Mouse (Mus musculus): Measurements from ENCODE around the gene Sspo. TPM values are rescaled to one million over a fixed set of nuclear protein-coding genes. Genes with fewer than 3 reads are reported as not detected.

Sspo gene
- total RNA-seq, 1 experiment, result 0.27 TPM

DNA sequence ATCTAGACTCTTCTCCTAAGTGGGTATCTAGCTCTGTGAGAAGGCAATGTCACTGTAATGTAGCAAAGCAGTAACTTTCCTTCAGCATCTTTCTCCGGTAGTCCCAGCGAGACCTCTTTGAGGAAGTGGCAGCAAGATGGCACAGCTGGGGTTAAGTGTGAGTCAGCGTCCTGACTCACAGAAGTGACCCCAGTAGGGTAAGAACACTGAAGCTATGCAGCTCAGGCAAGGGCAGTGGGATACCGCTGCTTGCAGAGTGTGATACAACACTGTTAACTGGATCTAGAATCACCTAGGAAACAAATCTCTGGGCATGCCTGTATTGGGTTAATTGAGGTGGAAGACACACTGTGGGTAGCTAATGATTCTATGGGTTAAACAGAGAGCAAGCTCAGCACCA, 88.1 kb downstream of the Sspo start:
- H3K9ac ChIP-seq (ENCODE audit: insufficient read depth, low read depth, low read length, poor library complexity, severe bottlenecking), result no peak overlapping the region
- H3K36me3 ChIP-seq (ENCODE audit: control insufficient read depth, insufficient read depth, low read length, poor library complexity, severe bottlenecking), result 0 out of 2 replicates have a peak, but pooled peaks cover 2% of the 10 kb centered on the region
- DNase-seq (ENCODE audit: low read depth, low spot score), result no peak
- no peak overlapping the region for H3K27ac ChIP-seq (ENCODE audit: insufficient read depth, low read depth, low read length, poor library complexity, severe bottlenecking)
- H3K9me3 ChIP-seq (ENCODE audit: control insufficient read depth, insufficient read depth, low read depth, low read length), result no peaks in the 10 kb centered on the region
- no peak for TF ChIP-seq MAFK (IDR thresholded peaks at IDR 0.05; ENCODE audit: insufficient read depth, low read depth, low read length)
- TF ChIP-seq ZNF384 (IDR thresholded peaks at IDR 0.05; ENCODE audit: low read depth, low read length), result no peak
- no peak for TF ChIP-seq ZC3H11A (IDR thresholded peaks at IDR 0.05; ENCODE audit: borderline replicate concordance, low read depth, low read length)
- no peak for TF ChIP-seq HCFC1 (IDR thresholded peaks at IDR 0.05; ENCODE audit: borderline replicate concordance, insufficient read depth, low read length)
- no peak for TF ChIP-seq CHD2 (IDR thresholded peaks at IDR 0.05; ENCODE audit: low read depth, low read length)
- in situ Hi-C loops (cut with MboI; ENCODE audit: low sequenced_read_pairs in 2 of 2, unreplicated experiment in 2 of 2), result no loop called here
- H3K4me3 ChIP-seq (ENCODE audit: insufficient read depth in 1 of 2, low read depth in 1 of 2, low read length in 2 of 2, poor library complexity in 1 of 2, severe bottlenecking in 1 of 2), result no peak overlapping the region
- H3K4me1 ChIP-seq (ENCODE audit: control insufficient read depth in 2 of 2, insufficient read depth in 2 of 2, low read length in 2 of 2, poor library complexity in 1 of 2), result peaks cover 0 to 3% of the 10 kb centered on the region in 2 experiments; a peak in 2 of 4 replicates

DNA sequence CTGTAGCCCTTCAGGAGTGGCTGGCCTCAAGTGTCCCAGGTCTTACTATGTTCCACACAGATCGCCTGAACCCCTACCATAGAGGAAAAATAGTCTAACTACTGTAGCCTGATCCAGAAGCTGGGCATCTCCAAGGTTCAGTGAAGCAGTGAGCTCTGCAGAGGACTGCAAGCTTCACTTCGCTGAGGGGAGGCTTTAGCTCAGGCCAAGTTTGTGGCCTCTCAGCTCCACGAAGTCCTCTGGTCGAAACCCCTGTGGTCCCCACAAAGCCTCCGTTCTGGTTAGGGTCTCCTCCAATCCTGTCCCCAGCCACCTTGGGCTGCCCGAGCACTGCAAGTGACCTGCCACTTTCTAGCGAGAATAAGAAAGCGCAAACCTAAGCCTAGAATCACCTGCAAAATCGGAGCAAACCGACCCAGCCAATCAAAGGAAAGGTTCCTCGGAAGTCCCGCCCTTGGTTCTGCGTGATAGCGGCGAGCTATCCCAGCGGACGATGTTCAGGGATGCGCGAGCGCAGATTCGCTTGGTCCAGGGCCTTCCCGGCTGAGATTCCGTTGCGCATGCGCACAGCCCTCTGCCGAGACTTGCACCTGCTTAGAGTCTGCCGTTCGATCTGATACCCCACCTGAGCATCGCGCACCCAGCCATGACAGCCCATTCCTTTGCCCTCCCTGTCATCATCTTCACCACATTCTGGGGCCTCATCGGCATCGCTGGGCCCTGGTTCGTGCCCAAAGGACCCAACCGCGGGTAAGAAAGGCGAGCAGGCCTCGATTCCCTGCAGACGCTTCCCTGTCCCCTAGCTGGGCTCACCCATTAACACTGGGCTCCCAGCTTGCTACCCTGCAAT, 89.3 kb downstream of the Sspo start, which contains the start of gene Atp6v0e2:
Gene Atp6v0e2, plus strand, starts transcription at position 511 of the 850 bp plus-strand sequence.
- H3K4me1 ChIP-seq (ENCODE audit: control insufficient read depth in 2 of 2, insufficient read depth in 2 of 2, low read length in 2 of 2, poor library complexity in 1 of 2), result peaks cover 0 to 6% of the 10 kb centered on the region in 2 experiments; a peak in 2 of 4 replicates
- 0 out of 2 replicates have a peak, but pooled peaks cover 2% of the 10 kb centered on the region for H3K36me3 ChIP-seq (ENCODE audit: control insufficient read depth, insufficient read depth, low read length, poor library complexity, severe bottlenecking)
- in situ Hi-C loops (cut with MboI; ENCODE audit: low sequenced_read_pairs in 2 of 2, unreplicated experiment in 2 of 2), result no loop called here
- peak within 1 kb of the TSS; percentile 45 to 62 for H3K4me3 ChIP-seq (ENCODE audit: insufficient read depth in 1 of 2, low read depth in 1 of 2, low read length in 2 of 2, poor library complexity in 1 of 2, severe bottlenecking in 1 of 2)
- no peak for TF ChIP-seq ZC3H11A (IDR thresholded peaks at IDR 0.05; ENCODE audit: borderline replicate concordance, low read depth, low read length)
- TF ChIP-seq CHD2 (IDR thresholded peaks at IDR 0.05; ENCODE audit: low read depth, low read length), result no peak
- TF ChIP-seq MAFK (IDR thresholded peaks at IDR 0.05; ENCODE audit: insufficient read depth, low read depth, low read length), result no peak
- no peak for TF ChIP-seq HCFC1 (IDR thresholded peaks at IDR 0.05; ENCODE audit: borderline replicate concordance, insufficient read depth, low read length)
- no peak for TF ChIP-seq ZNF384 (IDR thresholded peaks at IDR 0.05; ENCODE audit: low read depth, low read length)
- peak; percentile 83 for DNase-seq (ENCODE audit: low read depth, low spot score)
- no peak within 1 kb of the TSS for H3K27ac ChIP-seq (ENCODE audit: insufficient read depth, low read depth, low read length, poor library complexity, severe bottlenecking)
- H3K9me3 ChIP-seq (ENCODE audit: control insufficient read depth, insufficient read depth, low read depth, low read length), result no peaks in the 10 kb centered on the region
- peak within 1 kb of the TSS; percentile 44 for H3K9ac ChIP-seq (ENCODE audit: insufficient read depth, low read depth, low read length, poor library complexity, severe bottlenecking)

DNA sequence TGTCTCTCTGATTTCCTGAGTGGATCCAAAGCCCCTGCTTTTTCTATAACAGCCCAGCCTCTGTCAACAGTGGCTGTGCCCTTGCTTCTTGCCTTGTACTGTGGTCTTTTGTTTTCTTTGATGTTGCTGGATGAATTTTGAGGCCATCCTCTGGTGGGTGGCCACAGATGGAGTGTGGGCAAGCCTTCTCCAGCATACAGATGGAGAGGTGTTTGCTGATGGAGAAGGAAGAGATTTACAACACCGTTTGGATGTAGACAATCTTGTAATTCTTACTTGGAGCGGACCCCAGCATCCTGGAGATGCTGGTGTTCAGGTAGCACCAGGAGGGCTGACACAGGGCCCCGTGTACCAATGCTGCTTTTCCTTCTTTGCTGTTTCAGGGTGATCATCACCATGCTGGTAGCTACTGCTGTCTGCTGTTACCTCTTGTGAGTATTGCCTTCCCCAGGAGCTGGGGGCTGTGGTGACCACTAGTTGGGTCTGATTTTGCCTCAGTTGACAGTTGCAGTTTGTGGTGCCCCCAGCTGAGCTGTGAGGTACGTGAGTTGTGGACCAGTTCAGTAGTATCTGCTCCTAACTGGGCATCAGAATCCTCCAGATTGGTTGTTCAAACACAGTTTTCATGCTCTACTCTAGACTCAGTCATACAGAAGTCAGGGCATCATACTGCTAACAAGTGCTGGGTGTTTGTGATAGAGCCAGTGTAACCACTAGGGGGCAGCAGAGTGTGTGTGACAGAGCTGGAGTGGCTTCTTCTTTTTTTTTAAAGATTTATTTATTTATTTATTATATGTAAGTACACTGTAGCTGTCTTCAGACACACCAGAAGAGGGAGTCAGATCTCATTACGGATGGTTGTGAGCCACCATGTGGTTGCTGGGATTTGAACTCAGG, 91.1 kb downstream of the Sspo start:
- peaks cover 0 to 6% of the 10 kb centered on the region in 2 experiments; a peak in 2 of 4 replicates for H3K4me1 ChIP-seq (ENCODE audit: control insufficient read depth in 2 of 2, insufficient read depth in 2 of 2, low read length in 2 of 2, poor library complexity in 1 of 2)
- H3K9ac ChIP-seq (ENCODE audit: insufficient read depth, low read depth, low read length, poor library complexity, severe bottlenecking), result no peak overlapping the region
- H3K9me3 ChIP-seq (ENCODE audit: control insufficient read depth, insufficient read depth, low read depth, low read length), result no peaks in the 10 kb centered on the region
- no peak for TF ChIP-seq MAFK (IDR thresholded peaks at IDR 0.05; ENCODE audit: insufficient read depth, low read depth, low read length)
- TF ChIP-seq ZC3H11A (IDR thresholded peaks at IDR 0.05; ENCODE audit: borderline replicate concordance, low read depth, low read length), result 0 out of 2 replicates have a peak, but pooled peaks have one; percentile 3
- peak; percentile 95 for TF ChIP-seq ZNF384 (IDR thresholded peaks at IDR 0.05; ENCODE audit: low read depth, low read length)
- TF ChIP-seq CHD2 (IDR thresholded peaks at IDR 0.05; ENCODE audit: low read depth, low read length), result no peak
- no peak overlapping the region for H3K4me3 ChIP-seq (ENCODE audit: insufficient read depth in 1 of 2, low read depth in 1 of 2, low read length in 2 of 2, poor library complexity in 1 of 2, severe bottlenecking in 1 of 2)
- no peak overlapping the region for H3K27ac ChIP-seq (ENCODE audit: insufficient read depth, low read depth, low read length, poor library complexity, severe bottlenecking)
- peak; percentile 69 for DNase-seq (ENCODE audit: low read depth, low spot score)
- in situ Hi-C loops (cut with MboI; ENCODE audit: low sequenced_read_pairs in 2 of 2, unreplicated experiment in 2 of 2), result no loop called here
- H3K36me3 ChIP-seq (ENCODE audit: control insufficient read depth, insufficient read depth, low read length, poor library complexity, severe bottlenecking), result no peaks in the 10 kb centered on the region

DNA sequence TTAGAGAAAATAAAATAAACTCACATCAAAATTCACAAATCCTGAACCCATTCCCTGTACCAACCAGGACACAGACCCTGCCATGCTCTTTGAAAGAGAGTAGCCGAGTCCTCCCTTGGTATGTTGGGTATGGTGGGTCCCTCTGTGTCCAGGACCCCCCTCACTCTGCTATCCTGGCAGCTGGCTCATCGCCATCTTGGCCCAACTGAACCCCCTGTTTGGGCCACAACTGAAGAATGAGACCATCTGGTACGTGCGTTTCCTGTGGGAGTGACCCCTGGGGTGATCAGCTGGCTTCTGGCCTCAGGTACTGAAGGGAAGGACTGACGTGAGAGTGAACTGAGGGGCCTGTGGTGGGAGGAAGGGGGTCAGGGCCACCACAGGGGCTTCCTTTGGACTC, 91.8 kb downstream of the Sspo start:
- no peak for DNase-seq (ENCODE audit: low read depth, low spot score)
- no peaks in the 10 kb centered on the region for H3K36me3 ChIP-seq (ENCODE audit: control insufficient read depth, insufficient read depth, low read length, poor library complexity, severe bottlenecking)
- H3K27ac ChIP-seq (ENCODE audit: insufficient read depth, low read depth, low read length, poor library complexity, severe bottlenecking), result no peak overlapping the region
- no peak overlapping the region for H3K9ac ChIP-seq (ENCODE audit: insufficient read depth, low read depth, low read length, poor library complexity, severe bottlenecking)
- TF ChIP-seq MAFK (IDR thresholded peaks at IDR 0.05; ENCODE audit: insufficient read depth, low read depth, low read length) (no peak), CHD2 (IDR thresholded peaks at IDR 0.05; ENCODE audit: low read depth, low read length) (no peak), HCFC1 (IDR thresholded peaks at IDR 0.05; ENCODE audit: borderline replicate concordance, insufficient read depth, low read length) (no peak), ZNF384 (IDR thresholded peaks at IDR 0.05; ENCODE audit: low read depth, low read length) (no peak), ZC3H11A (IDR thresholded peaks at IDR 0.05; ENCODE audit: borderline replicate concordance, low read depth, low read length) (no peak)
- H3K4me3 ChIP-seq (ENCODE audit: insufficient read depth in 1 of 2, low read depth in 1 of 2, low read length in 2 of 2, poor library complexity in 1 of 2, severe bottlenecking in 1 of 2), result no peak overlapping the region
- peaks cover 0 to 6% of the 10 kb centered on the region in 2 experiments; a peak in 2 of 4 replicates for H3K4me1 ChIP-seq (ENCODE audit: control insufficient read depth in 2 of 2, insufficient read depth in 2 of 2, low read length in 2 of 2, poor library complexity in 1 of 2)
- no peaks in the 10 kb centered on the region for H3K9me3 ChIP-seq (ENCODE audit: control insufficient read depth, insufficient read depth, low read depth, low read length)
- in situ Hi-C loops (cut with MboI; ENCODE audit: low sequenced_read_pairs in 2 of 2, unreplicated experiment in 2 of 2), result no loop called here

Data from ES-E14 (cell line).